Comparison of ENCODE assay signal across 9 mouse cellular contexts in genomic region chr1:75936596-75936995, GRCm38 (mm10).
DNase-seq lines count a peak whose midpoint lies in the region; ATAC-seq lines count a peak whose summit lies in the region.
"Had no signal": no experiment of that assay in that cellular context is flagged by ENCODE, and none has a peak within 500 bp of the region (broad histone marks: within the 10 kb centered on the region; RNA-seq: fewer than 3 reads in every experiment).

No protein-coding gene starts in this region.

- H3K9me3 ChIP-seq in lung, embryonic 15.5 days = no peaks in the 10 kb centered on the region

- H3K9ac ChIP-seq in lung, embryonic 15.5 days = 0 out of 2 replicates have a peak overlapping the region, but pooled peaks have one; percentile 7

- H3K27ac ChIP-seq in lung, embryonic 15.5 days = peak overlapping the region; percentile 58; the same call in 1 of the 2 replicates

- no peaks in the 10 kb centered on the region for H3K36me3 ChIP-seq in lung, embryonic 15.5 days

- H3K4me1 ChIP-seq in lung, embryonic 15.5 days = peaks cover 25% of the 10 kb centered on the region

- 0 out of 2 replicates have a peak overlapping the region, but pooled peaks have one; percentile 10 for H3K4me2 ChIP-seq in lung, embryonic 15.5 days

- 29% methylated on average over 13 of the region's 13 CpGs for WGBS in lung, embryonic 15.5 days

- ATAC-seq in lung, embryonic 15.5 days (ENCODE audit: borderline replicate concordance, extremely low read depth, low FRiP score, low TSS enrichment) = peak; percentile 66
- no peak for ATAC-seq in megakaryocyte-erythroid progenitor cell, adult 5-6 weeks (replicated peaks; ENCODE audit: low FRiP score, low TSS enrichment, poor library complexity, severe bottlenecking)

- no peak overlapping the region for H3K4me3 ChIP-seq in lung, embryonic 15.5 days

- H3K27me3 ChIP-seq in lung, embryonic 15.5 days = no peaks in the 10 kb centered on the region
- H3K27me3 ChIP-seq: CH12.LX had no signal

- DNase-seq in embryo, embryonic 11 days = peak; percentile 22
- DNase-seq in embryo, embryonic 9.5 days (ENCODE audit: extremely low spot score) = no peak
- peak; percentile 68 for DNase-seq in Muller cell, postnatal 12 days (ENCODE audit: inconsistent ontology term)
- DNase-seq in gastrocnemius, postnatal 25 days = peak; percentile 35
- DNase-seq in MN1 (ENCODE audit: low spot score) = no peak
- DNase-seq in thymus, postnatal 0 days (ENCODE audit: low spot score) = no peak

Comparison
In these comparisons a context has a peak if more than half of its experiments do, and no peak if none do; other contexts are left out.
1. DNase-seq: peak in embryo, embryonic 11 days (single experiment), Muller cell, postnatal 12 days (single experiment) and gastrocnemius, postnatal 25 days (single experiment); none in embryo, embryonic 9.5 days (single experiment), MN1 (single experiment) and thymus, postnatal 0 days (single experiment).